Mouse (Mus musculus) left cerebral cortex, postnatal 4 days (tissue): ENCODE results near the gene Fcrl6. TPM values are rescaled to one million over a fixed set of nuclear protein-coding genes. Genes with fewer than 3 reads are reported as not detected.

Experiments used
- DNase-seq: peaks from one replicate; pipeline ENCODE4 v3.0.0-alpha.2; 2022
- intact Hi-C: fragments of 180-260 bp; cut with DNase I; formaldehyde crosslinking; loops from one replicate; pipeline ENCODE4 v1.15.1; 2025
- total RNA-seq, 2 experiments: library from RNA; stranded (reverse); gene quantifications; 2 replicates each; pipeline ENCODE4 v1.2.3; 2021

Fcrl6 gene
- total RNA-seq, result not detected

GRCm38 (mm10) chr1:172602326-172602725, at the start of gene Fcrl6:
Fcrl6 (minus strand) TSS chr1:172602551.
- DNase-seq, result no peak
- intact Hi-C loops, result no loop called here

GRCm38 (mm10) chr1:172651288-172651987, 49.1 kb upstream of the Fcrl6 start:
- DNase-seq, result no peak
- intact Hi-C loops, result no loop called here

GRCm38 (mm10) chr1:172650519-172651287, 48.4 kb upstream of the Fcrl6 start:
- DNase-seq, result peak; percentile 29
- intact Hi-C loops, result no loop called here

GRCm38 (mm10) chr1:172649396-172649795, 47.0 kb upstream of the Fcrl6 start:
- no peak for DNase-seq
- intact Hi-C loops, result no loop called here

- no peak for DNase-seq
- intact Hi-C loops, result no loop called here
Observed at GRCm38 (mm10) chr1:172647236-172647635, 44.9 kb upstream of the Fcrl6 start.

GRCm38 (mm10) chr1:172638781-172639180, 36.4 kb upstream of the Fcrl6 start:
- DNase-seq, result no peak
- intact Hi-C loops, result loop anchor here (5.0 kb wide), 1 partner anchor 739 kb away; no protein-coding TSS in a partner anchor

GRCm38 (mm10) chr1:172637801-172638200, 35.5 kb upstream of the Fcrl6 start:
- DNase-seq, result no peak
- intact Hi-C loops, result loop anchor here (5.0 kb wide), 1 partner anchor 740 kb away; no protein-coding TSS in a partner anchor

- no peak for DNase-seq
- intact Hi-C loops, result loop anchor here (5.0 kb wide), 1 partner anchor 741 kb away; no protein-coding TSS in a partner anchor
Observed at GRCm38 (mm10) chr1:172636266-172636665, 33.9 kb upstream of the Fcrl6 start.

GRCm38 (mm10) chr1:172635258-172635657, 32.9 kb upstream of the Fcrl6 start:
- intact Hi-C loops, result loop anchor here (5.0 kb wide), 1 partner anchor 742 kb away; no protein-coding TSS in a partner anchor

GRCm38 (mm10) chr1:172634136-172634535, 31.8 kb upstream of the Fcrl6 start:
- intact Hi-C loops, result loop anchor here (5.0 kb wide), 2 partner anchors 107 to 222 kb away; no protein-coding TSS in a partner anchor
- no peak for DNase-seq

More at GRCm38 (mm10) chr1:172635258-172635657, 32.9 kb upstream of the Fcrl6 start:
- DNase-seq, result no peak

GRCm38 (mm10) chr1:172632451-172633326, 30.3 kb upstream of the Fcrl6 start, which contains the start of gene Dusp23:
Dusp23 (minus strand) TSS chr1:172632962.
- intact Hi-C loops, result loop anchor here (5.0 kb wide), 2 partner anchors 105 to 220 kb away; no protein-coding TSS in a partner anchor
- peak; percentile 95 for DNase-seq

- intact Hi-C loops, result loop anchor here (5.0 kb wide), 2 partner anchors 104 to 219 kb away; no protein-coding TSS in a partner anchor
- no peak for DNase-seq
Observed at GRCm38 (mm10) chr1:172631721-172632120, 29.4 kb upstream of the Fcrl6 start.

- intact Hi-C loops, result loop anchor here (5.0 kb wide), 2 partner anchors 103 to 218 kb away; no protein-coding TSS in a partner anchor
- DNase-seq, result no peak
Observed at GRCm38 (mm10) chr1:172629831-172630230, 27.5 kb upstream of the Fcrl6 start.

GRCm38 (mm10) chr1:172626306-172626705, 24.0 kb upstream of the Fcrl6 start:
- intact Hi-C loops, result no loop called here
- no peak for DNase-seq

GRCm38 (mm10) chr1:172624081-172624480, 21.7 kb upstream of the Fcrl6 start:
- intact Hi-C loops, result no loop called here
- DNase-seq, result no peak

GRCm38 (mm10) chr1:172623599-172623998, 21.2 kb upstream of the Fcrl6 start:
- intact Hi-C loops, result no loop called here
- DNase-seq, result no peak

GRCm38 (mm10) chr1:172619235-172619634, 16.9 kb upstream of the Fcrl6 start:
- DNase-seq, result peak; percentile 71
- intact Hi-C loops, result no loop called here

- intact Hi-C loops, result no loop called here
- DNase-seq, result no peak
Observed at GRCm38 (mm10) chr1:172618141-172618540, 15.8 kb upstream of the Fcrl6 start.

- intact Hi-C loops, result no loop called here
- no peak for DNase-seq
Observed at GRCm38 (mm10) chr1:172617365-172618076, 15.2 kb upstream of the Fcrl6 start.
